Mouse (Mus musculus) splenic B cell, adult 2 months (primary cell): ENCODE measurements around the gene Cpn1.

Source experiments
- DNase-seq: peaks from one replicate; pipeline ENCODE4 v3.0.0-alpha.2; 2011; ENCODE audit warnings: low read depth, low spot score
- H3K27me3 ChIP-seq: 2 replicates; pipeline ENCODE4 v1.6.1; 2012; ENCODE audit warnings: mild to moderate bottlenecking, low read length, moderate library complexity, mixed read lengths; ENCODE audit not compliant: control insufficient read depth, poor library complexity, insufficient read depth, severe bottlenecking
- H3K36me3 ChIP-seq: 2 replicates; pipeline ENCODE4 v1.6.1; 2012; ENCODE audit warnings: mild to moderate bottlenecking, low read length, moderate library complexity, mixed read lengths; ENCODE audit not compliant: control insufficient read depth, poor library complexity, insufficient read depth, severe bottlenecking

The Cpn1 gene

GRCm38 (mm10) chr19:43916586-43917405 lies 69.6 kb downstream of the Cpn1 start:
- peak; percentile 38 for DNase-seq
- Histone ChIP-seq H3K36me3 (no peaks in the 10 kb centered on the region), H3K27me3 (no peaks in the 10 kb centered on the region)

GRCm38 (mm10) chr19:43915431-43915830 lies 70.9 kb downstream of the Cpn1 start:
- no peaks in the 10 kb centered on the region for H3K27me3 ChIP-seq

GRCm38 (mm10) chr19:43914986-43915385 lies 71.4 kb downstream of the Cpn1 start:
- Histone ChIP-seq H3K27me3 (no peaks in the 10 kb centered on the region), H3K36me3 (no peaks in the 10 kb centered on the region; the same call in 1 of the 2 replicates)
- DNase-seq = no peak

More at GRCm38 (mm10) chr19:43915431-43915830, 70.9 kb downstream of the Cpn1 start:
- no peak for DNase-seq
- no peaks in the 10 kb centered on the region; the same call in 1 of the 2 replicates for H3K36me3 ChIP-seq

- H3K27me3 ChIP-seq = no peaks in the 10 kb centered on the region
- DNase-seq = peak; percentile 58
- no peaks in the 10 kb centered on the region; the same call in 1 of the 2 replicates for H3K36me3 ChIP-seq
Observed at GRCm38 (mm10) chr19:43912775-43913486, 73.4 kb downstream of the Cpn1 start.

- Histone ChIP-seq H3K36me3 (no peaks in the 10 kb centered on the region; the same call in 1 of the 2 replicates), H3K27me3 (no peaks in the 10 kb centered on the region)
- peak; percentile 20 for DNase-seq
Observed at GRCm38 (mm10) chr19:43906492-43906891, 79.9 kb downstream of the Cpn1 start.
